Mouse (Mus musculus): ENCODE measurements around the gene Gm2026. TPM values are rescaled to one million over a fixed set of nuclear protein-coding genes. Genes with fewer than 3 reads are reported as not detected.

The Gm2026 gene
- polyA plus RNA-seq (2014; fragmentation: Illumina TruSeq; extraction: RNeasy Lipid Tissue Mini Kit (QIAGEN cat#74804); ENCODE audit: low read depth, low replicate concordance), result 8.7 TPM

GRCm38 (mm10) chr2:175965031-175965430, at the start of gene Gm2026:
Gene Gm2026, plus strand, starts transcription at chr2:175965331.

GRCm38 (mm10) chr2:175931000-175931399, 34.1 kb upstream of the Gm2026 start, which contains the start of gene Zfp966:
Gene Zfp966, minus strand, starts transcription at chr2:175931100.

Other genes with a start within 250 kb of the Gm2026 start
- 0.61 TPM for gene Gm2007, start 223.8 kb upstream of the Gm2026 start, polyA plus RNA-seq (2014; fragmentation: Illumina TruSeq; extraction: RNeasy Lipid Tissue Mini Kit (QIAGEN cat#74804); ENCODE audit: low read depth, low replicate concordance)
- 2.5 TPM for gene Gm14288, start 164.2 kb upstream of the Gm2026 start, polyA plus RNA-seq (2014; fragmentation: Illumina TruSeq; extraction: RNeasy Lipid Tissue Mini Kit (QIAGEN cat#74804); ENCODE audit: low read depth, low replicate concordance)
- gene Gm6710, start 96.1 kb upstream of the Gm2026 start, polyA plus RNA-seq (2014; fragmentation: Illumina TruSeq; extraction: RNeasy Lipid Tissue Mini Kit (QIAGEN cat#74804); ENCODE audit: low read depth, low replicate concordance), result 10.5 TPM
- gene Zfp966, start 34.2 kb upstream of the Gm2026 start, polyA plus RNA-seq (2014; fragmentation: Illumina TruSeq; extraction: RNeasy Lipid Tissue Mini Kit (QIAGEN cat#74804); ENCODE audit: low read depth, low replicate concordance), result 7.1 TPM
- 3.3 TPM for gene Gm2004, start 184.5 kb downstream of the Gm2026 start, polyA plus RNA-seq (2014; fragmentation: Illumina TruSeq; extraction: RNeasy Lipid Tissue Mini Kit (QIAGEN cat#74804); ENCODE audit: low read depth, low replicate concordance)

All from liver, adult 10 weeks (tissue).